Mouse (Mus musculus) layer of hippocampus, postnatal 36 days (tissue): ENCODE measurements around the gene Drap1. TPM values are rescaled to one million over a fixed set of nuclear protein-coding genes. Genes with fewer than 3 reads are reported as not detected.

Source experiments
- DNase-seq, 2 experiments: peaks; one replicate each; pipeline ENCODE4 v3.0.0; 2022
- total RNA-seq, 2 experiments: library from RNA; stranded (reverse); gene quantifications; 2 replicates each; pipeline ENCODE4 v1.2.3; 2021

Gene Drap1
- total RNA-seq, 2 experiments from 2014 or later = 291 to 298 TPM

DNA sequence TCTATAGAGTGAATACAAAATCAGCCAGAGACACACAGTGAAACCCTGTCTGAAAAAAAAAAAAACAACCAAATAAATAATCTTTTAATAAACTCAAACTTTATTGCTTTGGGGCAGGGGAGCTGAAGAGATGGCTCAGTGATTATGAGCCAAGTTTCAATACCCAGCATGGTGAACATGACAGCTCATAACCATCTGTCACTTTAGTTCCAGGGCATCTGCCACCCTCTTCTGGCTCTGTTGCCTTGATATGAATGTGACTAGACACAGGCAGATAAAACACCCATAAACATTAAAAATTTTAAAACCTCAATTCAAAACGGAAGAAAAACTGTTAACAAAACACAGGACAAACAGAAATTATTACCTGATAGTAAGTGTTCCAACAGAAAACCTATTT is 47.3 kb downstream of the Drap1 start:
- DNase-seq = peak; percentile 57 to 64

DNA sequence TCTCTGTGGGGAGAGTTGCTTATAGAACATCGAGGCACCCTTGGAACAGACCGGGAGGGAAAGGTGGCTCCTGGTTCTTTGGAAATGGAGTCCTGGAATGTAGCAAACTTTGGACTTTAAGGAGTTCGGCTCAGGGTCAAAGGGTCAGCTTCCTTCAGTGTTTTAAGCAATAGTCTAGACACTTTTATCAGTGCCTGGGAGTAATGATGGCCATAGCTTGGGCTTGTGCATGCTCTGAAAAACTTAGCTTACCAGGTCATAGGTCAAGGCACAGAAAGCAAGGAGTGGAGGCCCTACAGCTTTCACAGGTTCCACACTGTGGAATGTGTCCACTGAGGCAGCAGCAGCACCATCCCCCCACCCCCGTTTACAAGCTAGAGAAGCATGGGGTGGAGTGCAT is 50.0 kb downstream of the Drap1 start:
- no peak for DNase-seq

DNA sequence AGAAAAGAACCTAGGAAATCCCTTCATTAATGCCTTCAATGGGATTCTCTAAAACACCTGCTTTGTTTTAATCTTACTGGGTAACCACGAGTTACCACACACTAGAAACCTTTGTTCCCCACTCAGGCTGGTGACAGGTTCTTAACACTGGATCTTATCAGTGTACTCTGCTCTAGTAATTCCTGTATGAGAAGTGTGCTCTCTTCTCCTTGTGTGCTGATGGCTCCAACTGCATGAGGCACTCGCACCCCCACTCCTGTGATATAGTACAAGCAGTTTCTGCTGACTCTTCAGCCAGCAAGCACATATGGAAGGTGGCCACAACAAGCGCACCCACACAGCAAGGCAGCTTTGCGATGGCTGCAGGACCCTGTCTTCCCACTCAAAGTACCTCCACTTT is 50.6 kb downstream of the Drap1 start:
- DNase-seq = no peak

Other genes with a start within 250 kb of the Drap1 start
- gene Pacs1, start 151.9 kb downstream of the Drap1 start, total RNA-seq = 10 to 100 TPM; 52.5 to 55.0 TPM
- gene Sf3b2, start 129.5 kb downstream of the Drap1 start, total RNA-seq = 100 to 1,000 TPM; 204 to 205 TPM
- gene Gal3st3, start 126.6 kb downstream of the Drap1 start, total RNA-seq = 100 to 1,000 TPM; 110 TPM
- gene Catsper1, start 89.2 kb downstream of the Drap1 start, total RNA-seq = not detected
- 1 to 10 TPM; 7.3 to 7.7 TPM for gene Cst6, start 75.4 kb downstream of the Drap1 start, total RNA-seq
- gene Eif1ad, start 58.2 kb downstream of the Drap1 start, total RNA-seq = 10 to 100 TPM; 20.6 to 21.3 TPM
- gene Banf1, start 57.8 kb downstream of the Drap1 start, total RNA-seq = 10 to 100 TPM; 80.9 to 90.9 TPM
- gene Sart1, start 36.3 kb downstream of the Drap1 start, total RNA-seq = 100 to 1,000 TPM in 1 of 2 experiments, 10 to 100 TPM in 1; 97.9 to 104 TPM
- gene Tsga10ip, start 22.5 kb downstream of the Drap1 start, total RNA-seq = not detected
- gene AI837181, start 165 bp upstream of the Drap1 start, total RNA-seq = 10 to 100 TPM; 66.4 to 69.8 TPM
- gene Fosl1, start 22.6 kb upstream of the Drap1 start, total RNA-seq = not detected
- gene Ccdc85b, start 32.9 kb upstream of the Drap1 start, total RNA-seq = 10 to 100 TPM; 34.8 to 38.3 TPM
- 10 to 100 TPM; 85.5 to 86.3 TPM for gene Fibp, start 35.6 kb upstream of the Drap1 start, total RNA-seq
- gene Ctsw, start 43.5 kb upstream of the Drap1 start, total RNA-seq = not detected
- gene Efemp2, start 49.0 kb upstream of the Drap1 start, total RNA-seq = 10 to 100 TPM; 10.9 to 12.4 TPM
- gene Mus81, start 63.4 kb upstream of the Drap1 start, total RNA-seq = 10 to 100 TPM; 37.6 to 39.3 TPM
- gene Cfl1, start 65.5 kb upstream of the Drap1 start, total RNA-seq = 1,000 to 10,000 TPM; 1,234 to 1,394 TPM
- gene 1700020D05Rik, start 78.8 kb upstream of the Drap1 start, total RNA-seq = 1 to 10 TPM; 5.4 to 8.8 TPM
- gene Snx32, start 85.6 kb upstream of the Drap1 start, total RNA-seq = 10 to 100 TPM; 80.5 to 83.5 TPM
- gene Ovol1, start 135.7 kb upstream of the Drap1 start, total RNA-seq = not detected
- gene Ap5b1, start 143.0 kb upstream of the Drap1 start, total RNA-seq = 1 to 10 TPM; 5.8 to 7.0 TPM
- 10 to 100 TPM; 80.2 to 88.0 TPM for gene Rnaseh2c, start 176.9 kb upstream of the Drap1 start, total RNA-seq
- 10 to 100 TPM; 80.1 to 91.1 TPM for gene Kat5, start 185.3 kb upstream of the Drap1 start, total RNA-seq
- gene Rela, start 212.5 kb upstream of the Drap1 start, total RNA-seq = 10 to 100 TPM; 17.2 to 17.7 TPM
- 10 to 100 TPM; 16.6 to 18.0 TPM for gene Sipa1, start 238.7 kb upstream of the Drap1 start, total RNA-seq